Mouse (Mus musculus): Measurements from ENCODE around the gene Zfp174. TPM values are rescaled to one million over a fixed set of nuclear protein-coding genes. Genes with fewer than 3 reads are reported as not detected.
"Not testable (repeated sequence)": the region's sequence is repeated elsewhere in the genome, so short reads cannot be mapped to it uniquely, and the experiment has no call there.

Gene Zfp174
- 0.72 and 0.88 TPM in 2 replicates for polyA plus RNA-seq (2016; fragmentation: Nextera tagmentation; extraction: Ambion mirVana)

- peak; percentile 88 for DNase-seq (ENCODE audit: low spot score)
- Histone ChIP-seq H3K4me1 (peaks cover 7% of the 10 kb centered on the region), H3K27ac (peak within 1 kb of the TSS; percentile 61), H3K27me3 (ENCODE audit: low read depth, poor library complexity, severe bottlenecking) (no peaks in the 10 kb centered on the region), H3K36me3 (no peaks in the 10 kb centered on the region), H3K9me3 (replicated peaks) (no peaks in the 10 kb centered on the region), H3K4me3 (peak within 1 kb of the TSS; percentile 64)
- whole genome bisulfite sequencing, result 4% methylated on average over 38 of the region's 38 CpGs
Observed at GRCm38 (mm10) chr16:3846711-3847518, at the start of gene Zfp174. Zfp174 (plus strand) TSS chr16:3847268.

- H3K27ac ChIP-seq, result no peak overlapping the region
- H3K4me3 ChIP-seq, result no peak overlapping the region
- 88% methylated on average over 3 of the region's 3 CpGs for WGBS
- peaks cover 4% of the 10 kb centered on the region; the same call in 1 of the 2 replicates for H3K9me3 ChIP-seq (replicated peaks)
- H3K4me1 ChIP-seq, result no peaks in the 10 kb centered on the region
- no peaks in the 10 kb centered on the region for H3K27me3 ChIP-seq (ENCODE audit: low read depth, poor library complexity, severe bottlenecking)
- no peaks in the 10 kb centered on the region for H3K36me3 ChIP-seq
- DNase-seq (ENCODE audit: low spot score), result no peak
Observed at GRCm38 (mm10) chr16:3808176-3808575, 38.9 kb upstream of the Zfp174 start.

DNA sequence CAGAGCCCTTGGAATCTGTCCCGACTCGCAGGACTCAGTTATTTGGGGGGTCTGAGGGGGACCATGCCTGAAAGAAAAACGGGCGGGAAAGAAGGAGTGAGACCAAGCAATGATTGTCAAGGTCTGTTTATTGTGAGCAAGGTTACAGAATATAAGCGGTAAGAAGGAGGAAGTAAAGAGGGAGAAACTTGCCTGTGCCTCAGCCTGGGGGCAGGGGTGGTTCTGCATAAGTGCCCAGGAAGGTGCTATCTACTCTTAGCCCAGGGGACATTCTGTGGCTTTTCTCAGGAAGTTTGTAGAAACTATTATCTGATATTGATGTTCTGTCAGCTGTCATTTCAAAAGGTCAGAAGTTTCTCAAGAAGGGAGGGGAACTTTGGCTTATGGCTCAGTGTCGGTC lies 32.4 kb upstream of the Zfp174 start:
- H3K27me3 ChIP-seq (ENCODE audit: low read depth, poor library complexity, severe bottlenecking); H3K4me3 ChIP-seq; H3K4me1 ChIP-seq; H3K9me3 ChIP-seq (replicated peaks); DNase-seq (ENCODE audit: low spot score); H3K27ac ChIP-seq; H3K36me3 ChIP-seq: not testable (repeated sequence)
- WGBS, result 89% methylated on average over 6 of the region's 6 CpGs

GRCm38 (mm10) chr16:3820202-3820601 lies 26.9 kb upstream of the Zfp174 start:
- H3K9me3 ChIP-seq (replicated peaks), result no peaks in the 10 kb centered on the region
- no peak overlapping the region for H3K27ac ChIP-seq
- H3K36me3 ChIP-seq, result no peaks in the 10 kb centered on the region
- H3K27me3 ChIP-seq (ENCODE audit: low read depth, poor library complexity, severe bottlenecking), result no peaks in the 10 kb centered on the region
- H3K4me1 ChIP-seq, result no peaks in the 10 kb centered on the region
- no peak overlapping the region for H3K4me3 ChIP-seq
- no peak for DNase-seq (ENCODE audit: low spot score)
- WGBS, result 96% methylated on average over 2 of the region's 2 CpGs

DNA sequence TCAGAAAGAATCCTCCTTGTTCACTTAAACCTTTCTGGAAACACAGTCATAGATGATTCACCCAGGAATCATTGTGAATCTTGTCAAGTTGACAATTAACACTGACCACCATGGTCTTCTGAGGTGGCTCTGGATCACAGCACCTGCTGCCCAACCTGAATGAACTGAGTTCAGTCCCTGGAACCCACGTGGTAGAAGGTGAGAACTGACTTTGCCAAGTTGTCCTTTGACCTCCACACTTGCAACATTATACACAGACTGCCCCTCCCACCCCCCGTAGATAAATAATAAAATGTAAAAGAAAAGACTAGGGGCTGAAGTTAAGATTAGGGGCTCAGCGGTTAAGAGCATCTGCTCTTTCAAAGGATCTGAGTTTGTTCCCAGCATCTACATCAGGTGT lies 19.0 kb upstream of the Zfp174 start:
- 60% methylated on average over 3 of the region's 3 CpGs for WGBS
- Histone ChIP-seq H3K36me3 (no peaks in the 10 kb centered on the region), H3K27ac (no peak overlapping the region), H3K27me3 (ENCODE audit: low read depth, poor library complexity, severe bottlenecking) (no peaks in the 10 kb centered on the region), H3K4me3 (no peak overlapping the region), H3K4me1 (no peaks in the 10 kb centered on the region), H3K9me3 (replicated peaks) (no peaks in the 10 kb centered on the region)
- DNase-seq (ENCODE audit: low spot score), result no peak

DNA sequence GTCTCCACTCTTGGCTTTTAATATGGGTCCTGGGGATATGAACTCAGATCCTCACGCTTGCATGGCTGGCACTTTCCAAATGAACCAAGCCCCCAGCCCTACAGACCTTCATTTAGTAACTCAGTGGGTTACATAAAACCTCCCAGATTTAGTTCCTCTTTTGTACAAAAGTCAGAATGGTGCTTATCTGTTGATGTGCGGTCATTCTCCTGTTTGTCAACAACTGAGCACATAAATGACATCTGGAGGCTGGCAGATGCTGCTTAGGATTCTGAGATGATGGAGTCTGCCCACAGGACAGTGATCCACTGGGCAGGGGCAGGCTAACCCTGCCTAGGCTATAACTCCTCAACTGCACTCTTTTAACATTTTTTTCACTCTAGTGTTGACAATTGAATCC lies 17.3 kb upstream of the Zfp174 start:
- DNase-seq (ENCODE audit: low spot score), result no peak
- no peak overlapping the region for H3K4me3 ChIP-seq
- H3K9me3 ChIP-seq (replicated peaks), result no peaks in the 10 kb centered on the region
- WGBS, result 81% methylated on average over 2 of the region's 2 CpGs
- H3K27ac ChIP-seq, result no peak overlapping the region
- no peaks in the 10 kb centered on the region for H3K36me3 ChIP-seq
- no peaks in the 10 kb centered on the region for H3K4me1 ChIP-seq
- H3K27me3 ChIP-seq (ENCODE audit: low read depth, poor library complexity, severe bottlenecking), result no peaks in the 10 kb centered on the region

GRCm38 (mm10) chr16:3830588-3831109 lies 16.4 kb upstream of the Zfp174 start, which contains the start of gene Olfr15:
Olfr15 (plus strand) TSS chr16:3830878.
- no peak within 1 kb of the TSS for H3K27ac ChIP-seq
- no peaks in the 10 kb centered on the region for H3K36me3 ChIP-seq
- no peak for DNase-seq (ENCODE audit: low spot score)
- no peaks in the 10 kb centered on the region for H3K27me3 ChIP-seq (ENCODE audit: low read depth, poor library complexity, severe bottlenecking)
- H3K4me1 ChIP-seq, result no peaks in the 10 kb centered on the region
- H3K4me3 ChIP-seq, result no peak within 1 kb of the TSS
- no peaks in the 10 kb centered on the region for H3K9me3 ChIP-seq (replicated peaks)

GRCm38 (mm10) chr16:3835461-3835860 lies 11.6 kb upstream of the Zfp174 start:
- Histone ChIP-seq H3K4me3 (no peak overlapping the region), H3K4me1 (no peaks in the 10 kb centered on the region), H3K36me3 (no peaks in the 10 kb centered on the region), H3K9me3 (replicated peaks) (no peaks in the 10 kb centered on the region), H3K27me3 (ENCODE audit: low read depth, poor library complexity, severe bottlenecking) (no peaks in the 10 kb centered on the region), H3K27ac (no peak overlapping the region)
- DNase-seq (ENCODE audit: low spot score), result no peak
- WGBS, result 86% methylated on average over 2 of the region's 2 CpGs

GRCm38 (mm10) chr16:3839157-3839885 lies 7.7 kb upstream of the Zfp174 start:
- no peaks in the 10 kb centered on the region for H3K27me3 ChIP-seq (ENCODE audit: low read depth, poor library complexity, severe bottlenecking)
- no peak overlapping the region for H3K27ac ChIP-seq
- 61% methylated on average over 17 of the region's 17 CpGs for WGBS
- no peaks in the 10 kb centered on the region for H3K4me1 ChIP-seq
- DNase-seq (ENCODE audit: low spot score), result no peak
- H3K4me3 ChIP-seq, result no peak overlapping the region
- H3K9me3 ChIP-seq (replicated peaks), result no peaks in the 10 kb centered on the region
- no peaks in the 10 kb centered on the region for H3K36me3 ChIP-seq

GRCm38 (mm10) chr16:3842989-3843388 lies 4.1 kb upstream of the Zfp174 start:
- Histone ChIP-seq H3K4me3 (no peak overlapping the region), H3K27ac (no peak overlapping the region), H3K9me3 (replicated peaks) (no peaks in the 10 kb centered on the region), H3K4me1 (peaks cover 7% of the 10 kb centered on the region), H3K36me3 (no peaks in the 10 kb centered on the region), H3K27me3 (ENCODE audit: low read depth, poor library complexity, severe bottlenecking) (no peaks in the 10 kb centered on the region)
- DNase-seq (ENCODE audit: low spot score), result no peak
- 41% methylated on average over 4 of the region's 4 CpGs for WGBS

GRCm38 (mm10) chr16:3843796-3844195 lies 3.3 kb upstream of the Zfp174 start:
- Histone ChIP-seq H3K36me3 (no peaks in the 10 kb centered on the region), H3K27ac (no peak overlapping the region), H3K4me1 (peaks cover 7% of the 10 kb centered on the region), H3K4me3 (no peak overlapping the region), H3K27me3 (ENCODE audit: low read depth, poor library complexity, severe bottlenecking) (no peaks in the 10 kb centered on the region), H3K9me3 (replicated peaks) (no peaks in the 10 kb centered on the region)
- no peak for DNase-seq (ENCODE audit: low spot score)
- WGBS, result 85% methylated on average over 1 of the region's 1 CpGs

GRCm38 (mm10) chr16:3847871-3848270 lies 803 bp downstream of the Zfp174 start:
- Histone ChIP-seq H3K4me3 (peak overlapping the region; percentile 64), H3K4me1 (peaks cover 13% of the 10 kb centered on the region), H3K36me3 (no peaks in the 10 kb centered on the region), H3K9me3 (replicated peaks) (no peaks in the 10 kb centered on the region), H3K27ac (no peak overlapping the region), H3K27me3 (ENCODE audit: low read depth, poor library complexity, severe bottlenecking) (no peaks in the 10 kb centered on the region)
- 66% methylated on average over 4 of the region's 4 CpGs for WGBS
- no peak for DNase-seq (ENCODE audit: low spot score)

GRCm38 (mm10) chr16:3848416-3848815 lies 1.3 kb downstream of the Zfp174 start:
- no peaks in the 10 kb centered on the region for H3K27me3 ChIP-seq (ENCODE audit: low read depth, poor library complexity, severe bottlenecking)
- no peak overlapping the region for H3K4me3 ChIP-seq
- H3K4me1 ChIP-seq, result peaks cover 13% of the 10 kb centered on the region
- WGBS, result 77% methylated on average over 3 of the region's 3 CpGs
- no peak for DNase-seq (ENCODE audit: low spot score)
- no peak overlapping the region for H3K27ac ChIP-seq
- H3K9me3 ChIP-seq (replicated peaks), result no peaks in the 10 kb centered on the region
- H3K36me3 ChIP-seq, result no peaks in the 10 kb centered on the region

Data from limb, embryonic 10.5 days (tissue).